In the genomic region with DNA sequence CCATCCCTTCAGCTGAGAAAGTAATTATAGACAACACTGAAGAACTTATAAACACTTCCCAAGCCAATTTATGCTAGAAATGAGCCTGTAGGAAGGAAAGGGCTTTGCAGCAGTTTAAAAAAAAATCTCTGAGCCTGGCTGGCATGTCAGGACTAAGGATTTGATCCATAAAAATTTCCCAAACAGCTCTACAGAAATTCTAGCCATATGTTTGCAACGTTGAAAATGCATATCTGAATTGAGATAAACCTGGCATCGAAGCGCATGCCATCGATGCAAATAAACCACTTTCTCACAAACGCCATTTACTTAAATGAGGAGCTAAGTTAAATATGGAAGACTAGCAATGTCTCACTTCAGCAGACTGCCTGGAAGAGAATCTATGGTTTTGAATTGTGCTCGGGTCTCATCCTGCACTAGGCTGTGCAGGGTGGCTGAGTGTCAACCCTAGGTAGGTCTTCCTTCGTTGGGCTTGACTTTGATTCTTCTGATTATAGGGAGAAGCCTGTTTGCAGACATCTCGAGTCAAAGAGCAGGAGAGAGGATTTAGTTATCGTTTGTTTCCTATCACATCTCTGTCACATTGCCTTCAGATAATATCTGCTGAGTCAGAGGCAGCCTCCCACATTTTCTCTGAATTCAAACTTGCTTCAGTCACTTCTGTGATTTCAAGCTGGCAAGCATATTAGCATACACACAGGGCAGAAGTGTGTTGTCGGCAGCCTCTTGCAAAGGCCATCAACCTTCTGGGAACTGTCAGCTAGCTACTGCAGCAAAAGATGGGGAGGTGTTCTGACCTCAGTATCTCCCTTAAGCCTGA, we compare ENCODE assay signal across 15 mouse cellular contexts.
DNase-seq lines count a peak whose midpoint lies in the region; ATAC-seq lines count a peak whose summit lies in the region.
"Had no signal": no experiment of that assay in that cellular context is flagged by ENCODE, and none has a peak within 500 bp of the region (broad histone marks: within the 10 kb centered on the region; RNA-seq: fewer than 3 reads in every experiment).

No protein-coding gene starts in this region.

- ATAC-seq in frontal cortex, adult (ENCODE audit: low TSS enrichment) = peak; percentile 79
- ATAC-seq: hindbrain, postnatal 0 days; liver, embryonic 12.5 days had no signal

- peak; percentile 11 for DNase-seq in layer of hippocampus, adult 11-12 months (ENCODE audit: low spot score)
- DNase-seq in layer of hippocampus, adult 9-10 months (ENCODE audit: low spot score) = no peak
- peak; percentile 40 for DNase-seq in left cerebral cortex, adult 9 months (ENCODE audit: low spot score in 2 of 2)
- DNase-seq in right cerebral cortex, postnatal 4 days = peak; percentile 6
- DNase-seq in thymus, adult 18-20 months = no peak
- DNase-seq in heart, adult 11 months = no peak
- DNase-seq: adrenal gland, adult 2 months; B cell, adult 2 months; gastrocnemius, adult 2 months; kidney, adult 8-10 months; retina, postnatal 1 day; thymus, postnatal 36 days had no signal

Comparison
In these comparisons a context has a peak if more than half of its experiments do, and no peak if none do; other contexts are left out.
1. DNase-seq: peak in layer of hippocampus, adult 11-12 months (single experiment), left cerebral cortex, adult 9 months (2 of 2) and right cerebral cortex, postnatal 4 days (single experiment); none in layer of hippocampus, adult 9-10 months (single experiment), thymus, adult 18-20 months (0 of 2) and heart, adult 11 months (single experiment).